Mouse (Mus musculus) olfactory bulb, adult 2 months (tissue): ENCODE data around the gene Ust.

ENCODE experiments used
- CTCF ChIP-seq: fragments of 200-500 bp; IDR thresholded peaks from 2 replicates; pipeline ENCODE4 v1.5.1; 2012; ENCODE audit warnings: low read depth, mild to moderate bottlenecking, low read length, moderate library complexity; ENCODE audit not compliant: insufficient read depth
- POLR2A ChIP-seq: fragments of 200-500 bp; IDR thresholded peaks from 2 replicates; pipeline ENCODE4 v1.6.1; 2012; ENCODE audit warnings: mild to moderate bottlenecking, low read depth, low read length, moderate library complexity; ENCODE audit not compliant: insufficient read depth

DNA sequence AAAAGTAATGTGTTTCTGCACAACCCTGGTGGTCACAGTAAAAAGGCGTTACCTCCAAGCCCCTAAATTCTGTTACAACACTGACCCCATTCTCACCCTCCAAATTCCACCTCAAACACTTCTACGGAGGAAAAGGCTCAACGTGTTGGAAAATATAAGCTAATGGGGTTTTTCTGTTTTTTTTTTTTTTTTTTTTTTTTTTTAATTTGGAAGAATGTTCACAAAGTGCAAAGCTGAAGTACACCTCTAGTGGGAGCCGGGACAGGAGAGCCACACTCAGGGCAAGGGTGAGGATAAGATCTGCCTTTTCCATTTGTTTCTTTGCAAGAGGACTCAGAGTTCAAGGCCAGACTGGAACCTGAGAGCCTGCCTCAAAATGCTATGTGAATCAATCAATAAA lies 34.1 kb downstream of the Ust start:
- TF ChIP-seq POLR2A (no peak), CTCF (no peak)
